Mouse (Mus musculus) midbrain, embryonic 14.5 days (tissue): Measurements from ENCODE around the gene Tmem129. TPM values are rescaled to one million over a fixed set of nuclear protein-coding genes. Genes with fewer than 3 reads are reported as not detected.

Experiments
- ATAC-seq: fragments of 200-750 bp; cut with Nextera tagmentation; 2 replicates; pipeline ENCODE4 v1.8.0; 2017; ENCODE audit warnings: moderate number of reproducible peaks, moderate library complexity; ENCODE audit not compliant: low FRiP score, low TSS enrichment
- DNase-seq: peaks from one replicate; pipeline ENCODE4 v3.0.0-alpha.2; 2015
- H3K27ac ChIP-seq: fragments of 300-500 bp; sonication (generic); replicated peaks from 2 replicates; pipeline ENCODE4 v1.5.1; 2014; ENCODE audit warnings: mild to moderate bottlenecking, low read depth, low read length, moderate library complexity
- H3K27me3 ChIP-seq: fragments of 300-500 bp; sonication (generic); 2 replicates; pipeline ENCODE4 v1.6.1; 2014; ENCODE audit warnings: low read length, control low read depth, mixed read lengths; ENCODE audit not compliant: control insufficient read depth, insufficient read depth
- H3K36me3 ChIP-seq: fragments of 300-500 bp; sonication (generic); 2 replicates; pipeline ENCODE4 v1.6.1; 2014; ENCODE audit warnings: low read length, control low read depth; ENCODE audit not compliant: control insufficient read depth, insufficient read depth
- H3K4me1 ChIP-seq: fragments of 300-500 bp; sonication (generic); 2 replicates; pipeline ENCODE4 v1.6.1; 2014; ENCODE audit warnings: mild to moderate bottlenecking, antibody characterized with exemption, low read length, control low read depth; ENCODE audit not compliant: control insufficient read depth, insufficient read depth
- H3K4me2 ChIP-seq: fragments of 300-500 bp; sonication (generic); 2 replicates; pipeline ENCODE4 v1.6.1; 2014; ENCODE audit warnings: mild to moderate bottlenecking, low read length, moderate library complexity
- H3K4me3 ChIP-seq: fragments of 300-500 bp; sonication (generic); replicated peaks from 2 replicates; pipeline ENCODE4 v1.5.1; 2014; ENCODE audit warnings: low read depth, low read length
- H3K9ac ChIP-seq: fragments of 300-500 bp; sonication (generic); replicated peaks from 2 replicates; pipeline ENCODE4 v1.6.1; 2014; ENCODE audit warnings: mild to moderate bottlenecking, low read length, moderate library complexity
- H3K9me3 ChIP-seq: fragments of 300-500 bp; sonication (generic); 2 replicates; pipeline ENCODE4 v1.6.1; 2016; ENCODE audit warnings: low read length, control low read depth, mixed read lengths; ENCODE audit not compliant: control insufficient read depth
- WGBS: fragments of 180-500 bp; shearing (Covaris S2); extraction: QIAGEN DNeasy Blood & Tissue Kit; methylation state at CpG from one replicate; pipeline ENCODE4 v1.1.7; 2014; 5-methylcytosine and 5-hydroxymethylcytosine counted together
- polyA plus RNA-seq: library from polyadenylated mRNA; unstranded; fragments of >200 nt; fragmentation: Nextera tagmentation; extraction: Ambion mirVana; gene quantifications from 2 replicates; pipeline ENCODE4 v1.2.1, GENCODE M21; 2014

Gene Tmem129
- polyA plus RNA-seq, 1 experiment from 2014 or later, result 31.1 TPM

DNA sequence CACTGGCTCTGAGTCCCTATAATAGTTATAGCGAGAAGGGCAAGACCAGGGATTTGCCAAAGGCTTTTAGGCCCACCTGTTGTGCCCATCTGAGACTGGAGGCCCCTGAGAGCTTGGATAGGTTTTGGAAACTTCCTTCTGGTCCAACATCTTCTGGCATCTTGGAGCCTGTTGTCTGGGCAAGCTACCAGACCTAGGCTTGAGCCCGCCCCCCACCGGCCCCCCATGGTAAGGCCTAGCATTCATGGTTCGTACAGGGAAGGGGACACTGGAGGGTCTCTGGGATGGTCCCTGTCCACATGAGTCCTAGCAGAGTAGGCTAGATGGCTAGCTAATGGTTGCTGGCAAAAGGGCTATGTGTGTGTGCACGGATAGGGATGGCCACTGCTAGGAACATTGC lies 40.5 kb upstream of the Tmem129 start:
- Histone ChIP-seq H3K9ac (no peak overlapping the region), H3K27me3 (peaks cover 30% of the 10 kb centered on the region; the same call in 1 of the 2 replicates), H3K4me3 (no peak overlapping the region), H3K4me2 (no peak overlapping the region), H3K4me1 (peaks cover 38% of the 10 kb centered on the region), H3K36me3 (no peaks in the 10 kb centered on the region), H3K9me3 (no peaks in the 10 kb centered on the region), H3K27ac (0 out of 2 replicates have a peak overlapping the region, but pooled peaks have one; percentile 20)
- ATAC-seq, result no peak
- DNase-seq, result no peak
- WGBS, result 80% methylated on average over 5 of the region's 5 CpGs

DNA sequence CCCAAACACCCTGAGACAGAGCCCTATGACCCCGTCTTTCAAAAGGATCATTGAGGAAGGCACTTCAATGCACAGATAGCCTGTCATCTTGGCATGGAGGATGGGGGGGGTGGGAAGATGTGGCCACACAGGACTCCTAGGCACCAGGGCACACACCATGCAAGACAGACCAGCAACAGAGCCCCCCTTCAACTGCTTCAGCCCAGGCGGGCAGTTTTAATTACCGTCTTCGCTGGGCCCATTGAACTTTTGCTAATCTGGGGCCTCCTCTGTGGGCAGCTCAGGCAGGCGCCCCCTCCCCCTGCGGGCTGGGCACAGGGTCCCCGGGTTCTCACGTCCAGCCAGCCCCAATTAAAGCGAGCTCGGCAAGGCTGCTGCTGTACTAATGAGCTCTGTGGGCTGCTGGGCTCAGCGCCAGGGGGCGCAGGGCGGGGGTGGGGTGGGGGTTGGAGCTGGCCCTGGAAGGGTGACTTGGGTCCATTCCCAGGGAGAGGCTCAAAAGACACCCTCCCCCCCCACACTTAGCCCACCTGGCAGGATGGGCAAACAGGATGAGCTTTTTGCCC lies 39.8 kb upstream of the Tmem129 start:
- Histone ChIP-seq H3K9ac (no peak overlapping the region), H3K9me3 (no peaks in the 10 kb centered on the region), H3K27ac (0 out of 2 replicates have a peak overlapping the region, but pooled peaks have one; percentile 3), H3K27me3 (peaks cover 30% of the 10 kb centered on the region; the same call in 1 of the 2 replicates), H3K4me3 (no peak overlapping the region), H3K4me2 (no peak overlapping the region), H3K36me3 (no peaks in the 10 kb centered on the region), H3K4me1 (peaks cover 39% of the 10 kb centered on the region)
- ATAC-seq (peak; percentile 65), DNase-seq (peak; percentile 77)
- WGBS, result 6% methylated on average over 13 of the region's 13 CpGs

DNA sequence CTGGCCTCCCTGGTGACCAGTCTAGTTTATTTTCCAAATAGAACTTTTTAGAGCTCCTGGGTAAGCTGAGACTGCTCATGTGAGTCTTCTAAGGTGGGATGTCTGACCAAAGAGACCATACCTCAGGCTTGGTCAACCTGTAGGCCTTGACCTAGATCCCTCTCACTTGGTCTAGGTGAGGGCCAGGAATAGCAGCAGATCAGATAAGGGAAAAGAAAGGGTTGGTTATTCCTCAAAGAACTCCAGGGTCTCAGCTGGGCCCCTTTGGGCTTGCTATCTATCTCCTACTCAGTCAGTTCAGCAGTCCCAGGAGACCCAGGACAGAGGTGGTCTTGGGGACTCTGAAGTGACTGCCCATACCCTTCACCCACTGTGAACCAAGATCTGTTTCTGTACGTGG lies 39.3 kb upstream of the Tmem129 start:
- H3K4me2 ChIP-seq, result no peak overlapping the region
- no peak for ATAC-seq
- no peaks in the 10 kb centered on the region for H3K36me3 ChIP-seq
- no peak overlapping the region for H3K9ac ChIP-seq
- peaks cover 30% of the 10 kb centered on the region; the same call in 1 of the 2 replicates for H3K27me3 ChIP-seq
- no peak for DNase-seq
- H3K4me1 ChIP-seq, result peaks cover 44% of the 10 kb centered on the region
- H3K9me3 ChIP-seq, result no peaks in the 10 kb centered on the region
- H3K27ac ChIP-seq, result 0 out of 2 replicates have a peak overlapping the region, but pooled peaks have one; percentile 3
- 17% methylated on average over 1 of the region's 1 CpGs for WGBS
- no peak overlapping the region for H3K4me3 ChIP-seq

DNA sequence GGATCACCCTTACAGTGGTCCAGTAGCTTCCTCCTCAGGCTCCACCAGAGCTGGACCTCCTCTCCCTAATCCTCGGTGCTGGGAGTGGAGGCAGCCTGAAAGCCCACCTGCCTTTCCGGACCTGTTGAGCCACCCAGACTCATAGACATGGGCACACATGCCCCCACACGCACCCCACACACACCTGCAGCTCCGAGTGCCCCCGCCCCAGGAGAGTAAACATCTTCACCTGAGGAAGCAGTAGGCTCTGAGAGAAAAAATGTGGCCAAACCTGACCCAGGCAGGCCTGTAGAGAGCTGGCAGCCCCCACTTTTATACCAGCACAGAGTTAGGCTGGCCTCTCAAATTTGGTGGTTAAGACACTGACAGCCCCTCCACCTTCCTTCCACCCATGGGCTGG lies 38.2 kb upstream of the Tmem129 start:
- Histone ChIP-seq H3K9me3 (no peaks in the 10 kb centered on the region), H3K36me3 (no peaks in the 10 kb centered on the region), H3K4me3 (no peak overlapping the region), H3K4me1 (peaks cover 49% of the 10 kb centered on the region), H3K9ac (no peak overlapping the region), H3K4me2 (no peak overlapping the region), H3K27me3 (peaks cover 30% of the 10 kb centered on the region; the same call in 1 of the 2 replicates), H3K27ac (no peak overlapping the region)
- 45% methylated on average over 5 of the region's 5 CpGs for WGBS
- no peak for ATAC-seq
- DNase-seq, result no peak

DNA sequence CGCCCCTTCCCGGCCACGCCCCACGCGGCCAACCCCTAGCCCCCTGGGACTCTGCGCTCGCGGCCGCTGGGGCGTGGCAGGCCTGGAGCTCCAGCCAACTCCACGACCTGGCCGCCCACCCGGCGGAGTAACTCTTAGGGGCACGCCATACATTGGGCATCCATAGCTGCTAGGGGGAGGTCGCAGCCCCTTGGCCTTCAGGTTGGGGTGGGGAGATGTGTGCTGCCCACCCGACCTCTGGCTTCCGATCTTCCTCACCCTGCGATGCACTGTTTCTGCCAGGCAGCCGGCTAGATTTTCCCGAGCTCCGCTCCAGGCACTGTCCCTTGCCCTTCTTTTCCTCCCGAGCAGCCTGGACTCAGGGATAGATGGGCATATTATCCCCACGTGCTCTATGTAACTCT lies 37.5 kb upstream of the Tmem129 start:
- Histone ChIP-seq H3K4me3 (peak overlapping the region; percentile 36), H3K4me1 (peaks cover 49% of the 10 kb centered on the region), H3K9ac (peak overlapping the region; percentile 58; the same call in 1 of the 2 replicates), H3K27ac (peak overlapping the region; percentile 61), H3K9me3 (no peaks in the 10 kb centered on the region), H3K27me3 (peaks cover 28% of the 10 kb centered on the region; the same call in 1 of the 2 replicates), H3K36me3 (no peaks in the 10 kb centered on the region), H3K4me2 (peak overlapping the region; percentile 74)
- WGBS, result 2% methylated on average over 24 of the region's 24 CpGs
- ATAC-seq (peak; percentile 7; the same call in 1 of the 2 replicates), DNase-seq (peak; percentile 41)

DNA sequence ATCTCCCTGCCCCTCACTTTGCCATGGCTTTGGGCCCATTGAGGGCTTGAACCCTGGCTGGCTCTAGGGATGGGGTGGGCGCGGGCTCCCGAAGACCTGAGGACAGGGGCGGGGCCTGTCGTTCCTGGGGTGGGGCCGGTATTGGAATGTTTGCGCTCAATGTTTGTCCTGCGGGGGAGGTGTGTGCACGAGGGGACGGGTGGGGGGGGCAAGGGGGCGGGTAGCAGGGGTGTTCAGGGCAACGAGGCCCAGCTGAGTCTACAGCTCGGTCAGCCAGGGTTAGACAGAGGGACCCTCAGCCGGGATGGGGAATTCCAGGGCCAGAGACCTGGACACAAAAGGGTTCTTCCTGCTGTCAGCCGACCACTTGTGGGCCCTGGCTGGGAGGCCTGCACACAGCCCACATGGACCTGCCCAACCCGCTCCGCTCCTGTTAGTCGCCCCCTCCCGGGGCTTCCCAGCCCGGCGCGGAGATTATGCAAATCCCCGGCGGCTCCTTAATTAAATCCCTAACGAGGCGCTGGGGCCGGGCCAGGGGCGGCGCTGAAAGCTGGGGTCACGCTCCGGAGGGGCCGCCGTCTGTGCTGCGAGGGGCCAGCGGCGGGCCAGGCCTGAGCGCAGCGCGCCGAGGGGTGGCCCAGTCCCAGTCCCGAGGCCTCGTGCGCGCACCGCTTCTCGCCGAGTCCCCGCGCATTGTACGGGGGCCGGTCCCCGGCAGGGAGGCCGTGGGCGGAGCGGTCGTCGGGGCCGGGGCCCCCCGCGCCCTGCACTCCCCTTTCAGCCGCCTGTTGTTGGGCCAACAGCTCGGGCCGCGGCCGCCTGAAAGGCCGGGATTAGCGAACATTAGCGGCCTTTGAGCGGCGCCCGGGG lies 36.9 kb upstream of the Tmem129 start:
- H3K9me3 ChIP-seq, result no peaks in the 10 kb centered on the region
- ATAC-seq (peak; percentile 75), DNase-seq (peak; percentile 82)
- H3K27me3 ChIP-seq, result peaks cover 30% of the 10 kb centered on the region; the same call in 1 of the 2 replicates
- WGBS, result under 1% methylated on average over 68 of the region's 71 CpGs
- H3K36me3 ChIP-seq, result no peaks in the 10 kb centered on the region
- H3K4me3 ChIP-seq, result peak overlapping the region; percentile 36
- peak overlapping the region; percentile 58; the same call in 1 of the 2 replicates for H3K9ac ChIP-seq
- peak overlapping the region; percentile 74 for H3K4me2 ChIP-seq
- peaks cover 47% of the 10 kb centered on the region for H3K4me1 ChIP-seq
- peak overlapping the region; percentile 61 for H3K27ac ChIP-seq

DNA sequence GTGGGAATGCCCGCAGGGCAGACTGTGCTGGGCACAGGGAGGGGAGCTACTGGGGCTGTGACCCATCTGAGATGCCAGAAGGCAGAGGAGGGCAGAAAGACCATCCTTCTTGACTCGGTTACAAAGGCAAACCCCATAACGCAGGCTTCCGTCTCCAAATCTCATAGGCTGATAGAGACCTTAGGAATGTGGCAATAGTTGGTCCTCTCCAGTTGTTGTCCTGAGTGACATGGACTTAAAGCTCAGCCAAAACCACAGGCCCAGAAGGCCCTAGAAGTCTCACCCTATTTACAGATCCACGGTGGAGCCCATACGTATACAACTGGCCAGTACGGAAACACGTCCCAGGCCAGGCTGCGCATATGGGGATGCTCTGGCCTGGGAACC lies 36.2 kb upstream of the Tmem129 start:
- DNase-seq (no peak), ATAC-seq (no peak)
- no peak overlapping the region for H3K9ac ChIP-seq
- H3K4me3 ChIP-seq, result no peak overlapping the region; the same call in 1 of the 2 replicates
- peaks cover 30% of the 10 kb centered on the region; the same call in 1 of the 2 replicates for H3K27me3 ChIP-seq
- no peaks in the 10 kb centered on the region for H3K9me3 ChIP-seq
- H3K4me2 ChIP-seq, result peak overlapping the region; percentile 74; the same call in 1 of the 2 replicates
- H3K36me3 ChIP-seq, result no peaks in the 10 kb centered on the region
- peak overlapping the region; percentile 32; the same call in 1 of the 2 replicates for H3K27ac ChIP-seq
- peaks cover 53% of the 10 kb centered on the region for H3K4me1 ChIP-seq
- WGBS, result 30% methylated on average over 9 of the region's 9 CpGs

DNA sequence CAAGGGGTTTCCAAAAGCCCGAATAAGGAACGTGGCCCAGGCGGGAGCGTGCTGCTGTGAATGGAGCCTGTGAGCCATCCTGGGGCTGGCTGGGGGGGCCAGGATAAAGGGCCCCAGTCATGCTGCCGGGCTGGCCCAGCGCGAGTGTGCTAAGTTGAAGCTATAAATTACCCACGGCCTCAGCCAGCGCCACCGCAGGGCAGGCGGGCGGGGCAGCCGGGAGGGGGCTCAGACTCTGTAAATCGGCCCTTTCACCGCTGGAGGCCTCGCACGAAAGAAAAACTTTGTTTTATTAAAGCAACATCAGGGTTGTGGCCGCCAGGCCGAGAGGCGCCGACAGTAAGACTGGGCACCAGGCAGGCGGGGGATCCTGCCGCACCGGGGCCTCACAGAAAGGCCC lies 34.2 kb upstream of the Tmem129 start:
- peaks cover 30% of the 10 kb centered on the region; the same call in 1 of the 2 replicates for H3K27me3 ChIP-seq
- WGBS, result 3% methylated on average over 24 of the region's 24 CpGs
- H3K4me2 ChIP-seq, result 0 out of 2 replicates have a peak overlapping the region, but pooled peaks have one; percentile 4
- H3K4me1 ChIP-seq, result peaks cover 58% of the 10 kb centered on the region
- H3K4me3 ChIP-seq, result no peak overlapping the region
- no peak overlapping the region for H3K9ac ChIP-seq
- ATAC-seq (no peak), DNase-seq (peak; percentile 57)
- H3K27ac ChIP-seq, result peak overlapping the region; percentile 14
- H3K36me3 ChIP-seq, result no peaks in the 10 kb centered on the region
- no peaks in the 10 kb centered on the region for H3K9me3 ChIP-seq
